Mouse (Mus musculus): ENCODE results near the gene Adk. TPM values are rescaled to one million over a fixed set of nuclear protein-coding genes. Genes with fewer than 3 reads are reported as not detected.

The Adk gene
- total RNA-seq, 1 experiment = 164 TPM

DNA sequence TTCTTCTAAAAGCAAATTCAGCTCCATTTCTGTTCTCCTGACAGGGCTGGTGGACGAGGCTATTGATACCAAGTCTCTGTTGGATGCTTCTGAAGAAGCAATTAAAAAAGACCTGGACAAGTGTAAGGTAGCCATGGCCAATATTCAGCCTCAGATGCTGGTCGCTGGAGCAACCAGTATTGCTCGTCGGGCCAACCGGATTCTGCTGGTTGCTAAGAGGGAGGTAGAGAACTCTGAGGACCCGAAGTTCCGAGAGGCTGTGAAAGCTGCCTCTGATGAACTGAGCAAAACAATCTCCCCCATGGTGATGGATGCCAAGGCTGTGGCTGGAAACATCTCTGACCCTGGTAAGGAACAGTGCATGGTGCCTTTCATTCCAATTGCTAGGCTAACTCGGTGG lies 31.9 kb upstream of the Adk start:
- no peak for DNase-seq (ENCODE audit: low read depth, low spot score)
- peaks cover 11% of the 10 kb centered on the region for H3K36me3 ChIP-seq (ENCODE audit: control insufficient read depth, insufficient read depth, low read length, poor library complexity, severe bottlenecking)
- H3K27ac ChIP-seq (ENCODE audit: insufficient read depth, low read depth, low read length, poor library complexity, severe bottlenecking) = no peak overlapping the region
- no peak for TF ChIP-seq HCFC1 (IDR thresholded peaks at IDR 0.05; ENCODE audit: borderline replicate concordance, insufficient read depth, low read length)
- no peak for TF ChIP-seq MAFK (IDR thresholded peaks at IDR 0.05; ENCODE audit: insufficient read depth, low read depth, low read length)
- TF ChIP-seq CHD2 (IDR thresholded peaks at IDR 0.05; ENCODE audit: low read depth, low read length) = no peak
- TF ChIP-seq ZC3H11A (IDR thresholded peaks at IDR 0.05; ENCODE audit: borderline replicate concordance, low read depth, low read length) = no peak
- TF ChIP-seq ZNF384 (IDR thresholded peaks at IDR 0.05; ENCODE audit: low read depth, low read length) = no peak
- H3K4me1 ChIP-seq (ENCODE audit: control insufficient read depth in 2 of 2, insufficient read depth in 2 of 2, low read length in 2 of 2, poor library complexity in 1 of 2) = no peaks in the 10 kb centered on the region
- H3K4me3 ChIP-seq (ENCODE audit: insufficient read depth in 1 of 2, low read depth in 1 of 2, low read length in 2 of 2, poor library complexity in 1 of 2, severe bottlenecking in 1 of 2) = no peak overlapping the region
- H3K9ac ChIP-seq (ENCODE audit: insufficient read depth, low read depth, low read length, poor library complexity, severe bottlenecking) = no peak overlapping the region
- no peaks in the 10 kb centered on the region for H3K9me3 ChIP-seq (ENCODE audit: control insufficient read depth, insufficient read depth, low read depth, low read length)
- in situ Hi-C loops (cut with MboI; ENCODE audit: low sequenced_read_pairs in 2 of 2, unreplicated experiment in 2 of 2) = no loop called here

DNA sequence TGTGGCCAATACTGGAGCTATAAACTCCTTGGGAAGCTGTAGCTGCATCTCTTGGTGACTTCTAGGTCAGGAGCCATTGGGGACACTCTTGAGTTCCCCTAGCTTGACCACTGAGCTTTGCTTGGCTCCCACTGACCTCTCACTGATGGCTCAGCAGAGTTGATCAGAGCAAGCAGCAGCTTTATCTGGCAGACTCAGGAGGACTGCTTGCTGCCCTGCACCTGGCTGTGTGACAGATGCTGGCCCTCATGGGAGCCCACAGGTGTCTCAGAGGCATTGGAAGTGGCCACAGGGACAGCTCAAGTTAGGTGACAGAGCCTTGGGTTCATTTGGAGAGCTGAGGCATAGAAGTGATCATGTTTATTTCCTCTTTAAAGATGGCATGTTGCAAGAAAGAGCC lies 24.8 kb upstream of the Adk start:
- peaks cover 15% of the 10 kb centered on the region for H3K36me3 ChIP-seq (ENCODE audit: control insufficient read depth, insufficient read depth, low read length, poor library complexity, severe bottlenecking)
- TF ChIP-seq HCFC1 (IDR thresholded peaks at IDR 0.05; ENCODE audit: borderline replicate concordance, insufficient read depth, low read length) (no peak), CHD2 (IDR thresholded peaks at IDR 0.05; ENCODE audit: low read depth, low read length) (no peak), ZC3H11A (IDR thresholded peaks at IDR 0.05; ENCODE audit: borderline replicate concordance, low read depth, low read length) (no peak), ZNF384 (IDR thresholded peaks at IDR 0.05; ENCODE audit: low read depth, low read length) (no peak), MAFK (IDR thresholded peaks at IDR 0.05; ENCODE audit: insufficient read depth, low read depth, low read length) (no peak)
- in situ Hi-C loops (cut with MboI; ENCODE audit: low sequenced_read_pairs in 2 of 2, unreplicated experiment in 2 of 2) = no loop called here

DNA sequence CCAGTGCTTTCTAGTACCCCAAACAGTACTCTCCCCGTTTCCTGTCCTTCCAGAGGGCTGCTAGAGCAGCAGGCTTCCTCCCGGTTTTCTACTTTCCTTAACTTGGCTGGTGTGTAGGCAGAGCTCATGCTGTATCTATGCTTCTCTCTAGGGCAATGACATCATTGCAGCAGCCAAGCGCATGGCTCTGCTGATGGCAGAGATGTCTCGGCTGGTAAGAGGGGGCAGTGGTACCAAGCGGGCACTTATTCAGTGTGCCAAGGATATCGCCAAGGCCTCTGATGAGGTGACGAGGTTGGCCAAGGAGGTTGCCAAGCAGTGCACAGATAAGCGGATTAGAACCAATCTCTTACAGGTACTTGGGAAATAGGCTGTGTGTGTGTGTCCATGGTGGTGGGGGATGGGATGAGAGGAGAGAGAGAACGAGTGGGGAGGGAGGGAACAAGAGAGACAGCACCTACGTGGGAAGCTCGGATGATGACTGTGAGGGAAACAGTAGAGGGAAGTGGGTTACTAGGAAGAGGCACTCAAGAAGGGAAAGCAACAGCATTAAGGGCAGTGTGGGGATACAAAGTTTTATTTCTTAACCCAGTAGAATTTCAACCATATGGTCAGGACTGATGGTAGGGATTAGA lies 23.2 kb upstream of the Adk start:
- Histone ChIP-seq H3K27ac (ENCODE audit: insufficient read depth, low read depth, low read length, poor library complexity, severe bottlenecking) (no peak overlapping the region), H3K9me3 (ENCODE audit: control insufficient read depth, insufficient read depth, low read depth, low read length) (no peaks in the 10 kb centered on the region), H3K36me3 (ENCODE audit: control insufficient read depth, insufficient read depth, low read length, poor library complexity, severe bottlenecking) (peaks cover 15% of the 10 kb centered on the region), H3K4me3 (ENCODE audit: insufficient read depth in 1 of 2, low read depth in 1 of 2, low read length in 2 of 2, poor library complexity in 1 of 2, severe bottlenecking in 1 of 2) (no peak overlapping the region), H3K9ac (ENCODE audit: insufficient read depth, low read depth, low read length, poor library complexity, severe bottlenecking) (no peak overlapping the region), H3K4me1 (ENCODE audit: control insufficient read depth in 2 of 2, insufficient read depth in 2 of 2, low read length in 2 of 2, poor library complexity in 1 of 2) (no peaks in the 10 kb centered on the region)
- in situ Hi-C loops (cut with MboI; ENCODE audit: low sequenced_read_pairs in 2 of 2, unreplicated experiment in 2 of 2) = no loop called here
- TF ChIP-seq ZC3H11A (IDR thresholded peaks at IDR 0.05; ENCODE audit: borderline replicate concordance, low read depth, low read length) (no peak), MAFK (IDR thresholded peaks at IDR 0.05; ENCODE audit: insufficient read depth, low read depth, low read length) (no peak), ZNF384 (IDR thresholded peaks at IDR 0.05; ENCODE audit: low read depth, low read length) (no peak), HCFC1 (IDR thresholded peaks at IDR 0.05; ENCODE audit: borderline replicate concordance, insufficient read depth, low read length) (no peak), CHD2 (IDR thresholded peaks at IDR 0.05; ENCODE audit: low read depth, low read length) (no peak)
- DNase-seq (ENCODE audit: low read depth, low spot score) = no peak

More for the DNA sequence above, 24.8 kb upstream of the Adk start:
- Histone ChIP-seq H3K4me3 (ENCODE audit: insufficient read depth in 1 of 2, low read depth in 1 of 2, low read length in 2 of 2, poor library complexity in 1 of 2, severe bottlenecking in 1 of 2) (no peak overlapping the region), H3K4me1 (ENCODE audit: control insufficient read depth in 2 of 2, insufficient read depth in 2 of 2, low read length in 2 of 2, poor library complexity in 1 of 2) (no peaks in the 10 kb centered on the region), H3K9me3 (ENCODE audit: control insufficient read depth, insufficient read depth, low read depth, low read length) (no peaks in the 10 kb centered on the region), H3K27ac (ENCODE audit: insufficient read depth, low read depth, low read length, poor library complexity, severe bottlenecking) (no peak overlapping the region; the same call in 1 of the 2 replicates), H3K9ac (ENCODE audit: insufficient read depth, low read depth, low read length, poor library complexity, severe bottlenecking) (no peak overlapping the region)
- no peak for DNase-seq (ENCODE audit: low read depth, low spot score)

DNA sequence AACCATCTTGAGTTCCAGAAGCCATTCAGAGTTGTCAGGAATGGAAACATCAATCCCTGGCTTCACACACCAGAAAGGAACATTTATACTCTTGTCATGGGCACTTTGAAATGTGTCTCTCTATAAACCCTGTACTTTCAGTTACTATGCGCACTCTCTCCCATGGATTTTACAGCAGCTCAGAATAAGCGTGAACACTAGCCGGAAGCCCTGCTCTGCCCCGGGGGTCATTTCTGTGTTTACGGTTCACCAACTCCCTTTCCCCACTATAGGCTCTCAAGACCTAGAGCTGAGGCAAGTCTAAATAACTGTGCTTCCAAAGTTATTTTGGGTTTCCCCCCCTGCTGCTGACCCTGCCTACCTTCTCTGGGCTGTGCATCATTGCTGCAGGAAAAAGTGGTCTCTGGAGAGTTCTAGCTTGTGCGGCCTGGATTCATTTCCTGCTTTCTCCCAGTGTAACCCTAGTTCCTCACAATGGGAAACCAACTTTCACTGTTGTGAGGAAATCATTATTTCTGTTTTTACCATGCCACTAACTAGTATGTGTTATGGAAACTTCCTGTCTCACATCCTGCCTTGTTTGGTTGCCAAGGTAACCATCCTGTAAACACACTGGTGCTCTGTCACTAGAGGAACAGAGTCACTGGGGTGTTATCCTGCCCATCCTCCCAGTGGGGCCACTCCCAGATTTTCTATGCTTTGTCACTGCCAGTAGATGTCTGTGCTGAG lies 20.4 kb upstream of the Adk start:
- no peak for DNase-seq (ENCODE audit: low read depth, low spot score)
- H3K36me3 ChIP-seq (ENCODE audit: control insufficient read depth, insufficient read depth, low read length, poor library complexity, severe bottlenecking) = peaks cover 19% of the 10 kb centered on the region
- no peak overlapping the region for H3K4me3 ChIP-seq (ENCODE audit: insufficient read depth in 1 of 2, low read depth in 1 of 2, low read length in 2 of 2, poor library complexity in 1 of 2, severe bottlenecking in 1 of 2)
- no peak for TF ChIP-seq HCFC1 (IDR thresholded peaks at IDR 0.05; ENCODE audit: borderline replicate concordance, insufficient read depth, low read length)
- TF ChIP-seq ZC3H11A (IDR thresholded peaks at IDR 0.05; ENCODE audit: borderline replicate concordance, low read depth, low read length) = no peak
- TF ChIP-seq CHD2 (IDR thresholded peaks at IDR 0.05; ENCODE audit: low read depth, low read length) = no peak
- TF ChIP-seq MAFK (IDR thresholded peaks at IDR 0.05; ENCODE audit: insufficient read depth, low read depth, low read length) = no peak
- no peak for TF ChIP-seq ZNF384 (IDR thresholded peaks at IDR 0.05; ENCODE audit: low read depth, low read length)
- no peaks in the 10 kb centered on the region for H3K4me1 ChIP-seq (ENCODE audit: control insufficient read depth in 2 of 2, insufficient read depth in 2 of 2, low read length in 2 of 2, poor library complexity in 1 of 2)
- no peak overlapping the region for H3K9ac ChIP-seq (ENCODE audit: insufficient read depth, low read depth, low read length, poor library complexity, severe bottlenecking)
- no peaks in the 10 kb centered on the region for H3K9me3 ChIP-seq (ENCODE audit: control insufficient read depth, insufficient read depth, low read depth, low read length)
- no peak overlapping the region for H3K27ac ChIP-seq (ENCODE audit: insufficient read depth, low read depth, low read length, poor library complexity, severe bottlenecking)
- in situ Hi-C loops (cut with MboI; ENCODE audit: low sequenced_read_pairs in 2 of 2, unreplicated experiment in 2 of 2) = no loop called here
